Mouse (Mus musculus) embryo, embryonic 10.5 days (tissue): ENCODE data around the gene Mrps5.
"Not testable (repeated sequence)": the region's sequence is repeated elsewhere in the genome, so short reads cannot be mapped to it uniquely, and the experiment has no call there.

Source experiments
- DNase-seq: peaks from one replicate; pipeline ENCODE4 v3.0.0-alpha.2; 2015; ENCODE audit warnings: low spot score

The Mrps5 gene

GRCm38 (mm10) chr2:127586694-127587513, at the start of gene Mrps5, which contains the start of gene Zfp661:
Gene Mrps5 (plus strand): TSS chr2:127587222.
Gene Zfp661 (minus strand): TSS chr2:127587094.
- DNase-seq, result peak; percentile 86

GRCm38 (mm10) chr2:127537548-127537947, 49.5 kb upstream of the Mrps5 start:
- DNase-seq, result no peak

- peak; percentile 37 for DNase-seq
These were observed 47.5 kb upstream of the Mrps5 start for GRCm38 (mm10) chr2:127539494-127539893.

- DNase-seq, result peak; percentile 12
These were observed 45.8 kb upstream of the Mrps5 start, which contains the start of gene Prom2 for GRCm38 (mm10) chr2:127541185-127541584. Gene Prom2 (minus strand): TSS chr2:127541467.

- no peak for DNase-seq
These were observed 45.3 kb upstream of the Mrps5 start for GRCm38 (mm10) chr2:127541697-127542096.

GRCm38 (mm10) chr2:127548342-127549074, 38.5 kb upstream of the Mrps5 start:
- no peak for DNase-seq

GRCm38 (mm10) chr2:127549711-127550110, 37.3 kb upstream of the Mrps5 start:
- no peak for DNase-seq

GRCm38 (mm10) chr2:127550446-127550845, 36.6 kb upstream of the Mrps5 start:
- DNase-seq, result no peak

- DNase-seq, result peak; percentile 14
These were observed 35.9 kb upstream of the Mrps5 start for GRCm38 (mm10) chr2:127551078-127551477.

GRCm38 (mm10) chr2:127559070-127559966, 27.7 kb upstream of the Mrps5 start:
- DNase-seq, result peak; percentile 96

- DNase-seq, result no peak
These were observed 13.7 kb upstream of the Mrps5 start for GRCm38 (mm10) chr2:127573322-127573721.

GRCm38 (mm10) chr2:127584436-127584858, 2.6 kb upstream of the Mrps5 start:
- DNase-seq, result peak; percentile 96

GRCm38 (mm10) chr2:127587514-127587844, 457 bp downstream of the Mrps5 start:
- no peak for DNase-seq

GRCm38 (mm10) chr2:127588897-127589296, 1.9 kb downstream of the Mrps5 start:
- DNase-seq, result no peak

GRCm38 (mm10) chr2:127590204-127590603, 3.2 kb downstream of the Mrps5 start:
- DNase-seq, result no peak

GRCm38 (mm10) chr2:127590840-127591239, 3.8 kb downstream of the Mrps5 start:
- DNase-seq, result no peak

GRCm38 (mm10) chr2:127603383-127603782, 16.4 kb downstream of the Mrps5 start:
- not testable (repeated sequence) for DNase-seq

GRCm38 (mm10) chr2:127605203-127605602, 18.2 kb downstream of the Mrps5 start:
- DNase-seq, result no peak

- peak; percentile 82 for DNase-seq
These were observed 21.2 kb downstream of the Mrps5 start for GRCm38 (mm10) chr2:127608234-127608633.

GRCm38 (mm10) chr2:127608986-127609385, 22.0 kb downstream of the Mrps5 start:
- DNase-seq, result peak; percentile 62

- DNase-seq, result no peak
These were observed 24.4 kb downstream of the Mrps5 start for GRCm38 (mm10) chr2:127611386-127611785.

GRCm38 (mm10) chr2:127612288-127612687, 25.3 kb downstream of the Mrps5 start:
- DNase-seq, result no peak
